Mouse (Mus musculus) thymus, adult 2 months (tissue): ENCODE measurements at regions not wholly inside any gene's neighbourhood (a gene's known extent, or its start where the extent isn't known, plus 50 kb on each side); places are given as distances from the start of the nearest gene placed in this dataset.

Experiments
- CTCF ChIP-seq: fragments of 200-500 bp; IDR thresholded peaks from 2 replicates; pipeline ENCODE4 v1.5.1; 2012; ENCODE audit warnings: mild to moderate bottlenecking, control low read depth, low read length, moderate library complexity, borderline replicate concordance; ENCODE audit not compliant: control insufficient read depth, poor library complexity, insufficient read depth; ENCODE audit errors: extremely low read depth
- POLR2A ChIP-seq: fragments of 200-500 bp; IDR thresholded peaks from 2 replicates; pipeline ENCODE4 v1.6.1; 2012; ENCODE audit warnings: mild to moderate bottlenecking, low read length, control low read depth, moderate library complexity; ENCODE audit not compliant: control insufficient read depth, poor library complexity, insufficient read depth; ENCODE audit errors: extremely low read depth

DNA sequence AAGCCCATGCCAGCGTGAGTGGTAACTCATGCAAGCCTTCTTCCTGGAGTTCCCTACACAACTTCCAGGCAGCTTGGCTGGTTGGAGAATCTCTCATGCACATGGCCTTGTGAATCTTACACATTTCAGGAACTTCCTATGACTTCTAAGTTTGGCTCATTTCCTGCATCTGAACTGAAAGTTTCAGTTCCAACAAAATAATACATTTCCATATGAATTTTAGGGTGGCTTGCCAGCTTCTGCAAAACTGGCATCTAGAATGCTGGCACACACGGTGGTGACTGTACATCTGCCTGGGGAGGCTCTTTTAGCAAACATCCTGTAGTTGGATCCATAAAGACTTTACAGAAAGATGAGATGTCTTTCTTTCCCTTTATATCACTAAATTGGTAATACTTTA lies 110.6 kb upstream of the Kbtbd8 start:
- TF ChIP-seq POLR2A (no peak), CTCF (no peak)
